Mouse (Mus musculus) 3134 (cell line): Measurements from ENCODE around the gene Impdh2.

Experiments
- DNase-seq: peaks from one replicate; pipeline ENCODE4 v3.0.0-alpha.2; 2011; ENCODE audit warnings: low spot score; ENCODE audit not compliant: insufficient read length; ENCODE audit errors: extremely low read depth

Impdh2 gene

GRCm38 (mm10) chr9:108560227-108560841 lies at the start of gene Impdh2:
TSS of gene Impdh2 (plus strand) at chr9:108560286.
- DNase-seq = peak; percentile 97

GRCm38 (mm10) chr9:108516380-108517251 lies 43.5 kb upstream of the Impdh2 start, which contains the start of gene Qrich1:
TSS of gene Qrich1 (plus strand) at chr9:108516806.
- DNase-seq = peak; percentile 97

- DNase-seq = peak; percentile 85
These were observed 42.7 kb upstream of the Impdh2 start for GRCm38 (mm10) chr9:108517253-108517930.

GRCm38 (mm10) chr9:108517931-108518332 lies 42.2 kb upstream of the Impdh2 start:
- no peak for DNase-seq

GRCm38 (mm10) chr9:108521604-108522003 lies 38.5 kb upstream of the Impdh2 start:
- no peak for DNase-seq

- DNase-seq = no peak
These were observed 36.7 kb upstream of the Impdh2 start for GRCm38 (mm10) chr9:108523341-108523740.

GRCm38 (mm10) chr9:108525400-108525799 lies 34.7 kb upstream of the Impdh2 start:
- no peak for DNase-seq

- DNase-seq = no peak
These were observed 29.1 kb upstream of the Impdh2 start for GRCm38 (mm10) chr9:108530954-108531353.

GRCm38 (mm10) chr9:108531496-108531895 lies 28.6 kb upstream of the Impdh2 start:
- DNase-seq = no peak

- DNase-seq = no peak
These were observed 19.2 kb upstream of the Impdh2 start for GRCm38 (mm10) chr9:108540846-108541245.

GRCm38 (mm10) chr9:108545986-108546385 lies 14.1 kb upstream of the Impdh2 start:
- DNase-seq = no peak

GRCm38 (mm10) chr9:108546875-108547274 lies 13.2 kb upstream of the Impdh2 start:
- no peak for DNase-seq

- DNase-seq = no peak
These were observed 917 bp upstream of the Impdh2 start for GRCm38 (mm10) chr9:108559169-108559568.

- no peak for DNase-seq
These were observed 3.6 kb downstream of the Impdh2 start for GRCm38 (mm10) chr9:108563671-108564070.

GRCm38 (mm10) chr9:108564131-108564530 lies 4.0 kb downstream of the Impdh2 start:
- no peak for DNase-seq

GRCm38 (mm10) chr9:108565881-108566814 lies 6.1 kb downstream of the Impdh2 start:
- DNase-seq = no peak

GRCm38 (mm10) chr9:108566815-108567776 lies 7.0 kb downstream of the Impdh2 start, which contains the start of gene Ndufaf3:
TSS of gene Ndufaf3 (minus strand) at chr9:108567434.
- peak; percentile 97 for DNase-seq

- DNase-seq = peak; percentile 53
These were observed 7.9 kb downstream of the Impdh2 start for GRCm38 (mm10) chr9:108567931-108568419.

GRCm38 (mm10) chr9:108568511-108568921 lies 8.4 kb downstream of the Impdh2 start:
- DNase-seq = no peak
